Mouse (Mus musculus) intestine, embryonic 14.5 days (tissue): Measurements from ENCODE around the gene Matn3. TPM values are rescaled to one million over a fixed set of nuclear protein-coding genes. Genes with fewer than 3 reads are reported as not detected.
A peak's percentile ranks its signal among the peaks of the same experiment; 100 is the strongest.

Experiments
- ATAC-seq: fragments of 200-750 bp; cut with Nextera tagmentation; replicated peaks from 2 replicates; pipeline ENCODE4 v1.8.0; 2017; ENCODE audit warnings: low read depth, moderate number of reproducible peaks, moderate TSS enrichment, moderate library complexity; ENCODE audit not compliant: low FRiP score, low TSS enrichment
- DNase-seq: peaks from one replicate; pipeline ENCODE4 v3.0.0-alpha.2; 2018; ENCODE audit warnings: low spot score
- H3K27ac ChIP-seq: fragments of 300-500 bp; sonication (generic); 2 replicates; pipeline ENCODE4 v1.5.1; 2014; ENCODE audit warnings: low read depth, mild to moderate bottlenecking, control low read depth
- H3K27me3 ChIP-seq: fragments of 300-500 bp; sonication (generic); replicated peaks from 2 replicates; pipeline ENCODE4 v1.6.1; 2014; ENCODE audit warnings: low read length, control low read depth; ENCODE audit not compliant: control insufficient read depth, insufficient read depth
- H3K36me3 ChIP-seq: fragments of 300-500 bp; sonication (generic); 2 replicates; pipeline ENCODE4 v1.6.1; 2014; ENCODE audit warnings: low read length, control low read depth; ENCODE audit not compliant: control insufficient read depth, insufficient read depth
- H3K4me1 ChIP-seq: fragments of 300-500 bp; sonication (generic); replicated peaks from 2 replicates; pipeline ENCODE4 v1.6.1; 2014; ENCODE audit warnings: low read length, control low read depth, mixed read lengths; ENCODE audit not compliant: control insufficient read depth, insufficient read depth
- H3K4me2 ChIP-seq: fragments of 300-500 bp; sonication (generic); 2 replicates; pipeline ENCODE4 v1.6.1; 2014; ENCODE audit warnings: low read length
- H3K4me3 ChIP-seq: fragments of 300-500 bp; sonication (generic); 2 replicates; pipeline ENCODE4 v1.5.1; 2014; ENCODE audit warnings: low read depth, low read length, control low read depth, mixed read lengths
- H3K9ac ChIP-seq: fragments of 300-500 bp; sonication (generic); 2 replicates; pipeline ENCODE4 v1.6.1; 2014; ENCODE audit warnings: mild to moderate bottlenecking, low read length
- H3K9me3 ChIP-seq: fragments of 300-500 bp; sonication (generic); 2 replicates; pipeline ENCODE4 v1.6.1; 2016; ENCODE audit warnings: low read length, control low read depth; ENCODE audit not compliant: control insufficient read depth
- WGBS: fragments of 180-500 bp; shearing (Covaris S2); extraction: QIAGEN DNeasy Blood & Tissue Kit; methylation state at CpG from one replicate; pipeline ENCODE4 v1.1.7; 2014; 5-methylcytosine and 5-hydroxymethylcytosine counted together
- polyA plus RNA-seq: library from polyadenylated mRNA; unstranded; fragments of >200 nt; fragmentation: Nextera tagmentation; extraction: Ambion mirVana; gene quantifications from 2 replicates; pipeline ENCODE4 v1.2.1, GENCODE M21; 2014

Gene Matn3
- polyA plus RNA-seq, 1 experiment from 2014 or later = 0.28 TPM

- Histone ChIP-seq H3K27ac (peak overlapping the region; percentile 69), H3K27me3 (no peaks in the 10 kb centered on the region), H3K4me1 (peaks cover 25% of the 10 kb centered on the region), H3K36me3 (no peaks in the 10 kb centered on the region), H3K9ac (no peak overlapping the region), H3K4me2 (no peak overlapping the region), H3K4me3 (no peak overlapping the region), H3K9me3 (no peaks in the 10 kb centered on the region)
- DNase-seq (no peak), ATAC-seq (no peak)
- 60% methylated on average over 9 of the region's 9 CpGs for WGBS
Observed at GRCm38 (mm10) chr12:8913701-8914340, 33.9 kb upstream of the Matn3 start.

GRCm38 (mm10) chr12:8916378-8916777 lies 31.4 kb upstream of the Matn3 start:
- 45% methylated on average over 5 of the region's 5 CpGs for WGBS
- Histone ChIP-seq H3K36me3 (no peaks in the 10 kb centered on the region), H3K9ac (no peak overlapping the region), H3K4me2 (no peak overlapping the region), H3K4me3 (no peak overlapping the region), H3K9me3 (no peaks in the 10 kb centered on the region), H3K27me3 (no peaks in the 10 kb centered on the region), H3K27ac (no peak overlapping the region; the same call in 1 of the 2 replicates), H3K4me1 (peaks cover 32% of the 10 kb centered on the region)
- DNase-seq = no peak
- ATAC-seq = no peak

- DNase-seq (no peak), ATAC-seq (no peak)
- Histone ChIP-seq H3K4me2 (no peak overlapping the region), H3K27me3 (no peaks in the 10 kb centered on the region), H3K9me3 (no peaks in the 10 kb centered on the region), H3K4me3 (no peak overlapping the region), H3K9ac (no peak overlapping the region), H3K27ac (no peak overlapping the region), H3K36me3 (no peaks in the 10 kb centered on the region; the same call in 1 of the 2 replicates), H3K4me1 (peaks cover 30% of the 10 kb centered on the region)
- WGBS = 97% methylated on average over 3 of the region's 3 CpGs
Observed at GRCm38 (mm10) chr12:8919231-8919630, 28.5 kb upstream of the Matn3 start.

GRCm38 (mm10) chr12:8920996-8921393 lies 26.7 kb upstream of the Matn3 start:
- Histone ChIP-seq H3K4me2 (peak overlapping the region; percentile 46), H3K27ac (peak overlapping the region; percentile 99), H3K4me3 (peak overlapping the region; percentile 90), H3K9ac (peak overlapping the region; percentile 94), H3K27me3 (no peaks in the 10 kb centered on the region), H3K9me3 (no peaks in the 10 kb centered on the region), H3K4me1 (peaks cover 36% of the 10 kb centered on the region), H3K36me3 (peaks cover 13% of the 10 kb centered on the region)
- 15% methylated on average over 1 of the region's 1 CpGs for WGBS
- DNase-seq (no peak), ATAC-seq (no peak)

GRCm38 (mm10) chr12:8921394-8922368 lies 26.0 kb upstream of the Matn3 start, which contains the start of gene Laptm4a:
TSS of gene Laptm4a (plus strand) at chr12:8921664.
- no peaks in the 10 kb centered on the region for H3K27me3 ChIP-seq
- peak within 1 kb of the TSS; percentile 90 for H3K4me3 ChIP-seq
- peak within 1 kb of the TSS; percentile 73 for H3K4me2 ChIP-seq

GRCm38 (mm10) chr12:8922369-8923124 lies 25.2 kb upstream of the Matn3 start:
- no peaks in the 10 kb centered on the region for H3K27me3 ChIP-seq
- no peak for DNase-seq
- no peak for ATAC-seq
- H3K9me3 ChIP-seq = no peaks in the 10 kb centered on the region
- H3K9ac ChIP-seq = peak overlapping the region; percentile 94
- H3K4me3 ChIP-seq = peak overlapping the region; percentile 90
- WGBS = 2% methylated on average over 30 of the region's 30 CpGs
- peaks cover 19% of the 10 kb centered on the region for H3K36me3 ChIP-seq
- H3K4me2 ChIP-seq = peak overlapping the region; percentile 73
- peaks cover 25% of the 10 kb centered on the region for H3K4me1 ChIP-seq
- H3K27ac ChIP-seq = peak overlapping the region; percentile 99

More at GRCm38 (mm10) chr12:8921394-8922368, 26.0 kb upstream of the Matn3 start, which contains the start of gene Laptm4a:
- H3K4me1 ChIP-seq = peaks cover 31% of the 10 kb centered on the region
- DNase-seq (peak; percentile 97), ATAC-seq (peak; percentile 99)
- peaks cover 15% of the 10 kb centered on the region for H3K36me3 ChIP-seq
- peak within 1 kb of the TSS; percentile 99 for H3K27ac ChIP-seq
- H3K9me3 ChIP-seq = no peaks in the 10 kb centered on the region
- under 1% methylated on average over 73 of the region's 73 CpGs for whole genome bisulfite sequencing
- H3K9ac ChIP-seq = peak within 1 kb of the TSS; percentile 94

GRCm38 (mm10) chr12:8923125-8923410 lies 24.7 kb upstream of the Matn3 start:
- WGBS = 19% methylated on average over 5 of the region's 5 CpGs
- no peak for ATAC-seq
- Histone ChIP-seq H3K27me3 (no peaks in the 10 kb centered on the region), H3K36me3 (peaks cover 21% of the 10 kb centered on the region), H3K4me3 (peak overlapping the region; percentile 90), H3K4me2 (peak overlapping the region; percentile 73), H3K27ac (0 out of 2 replicates have a peak overlapping the region, but pooled peaks have one; percentile 99), H3K9ac (peak overlapping the region; percentile 94), H3K9me3 (no peaks in the 10 kb centered on the region), H3K4me1 (peaks cover 25% of the 10 kb centered on the region)
- DNase-seq = no peak

GRCm38 (mm10) chr12:8923603-8924002 lies 24.1 kb upstream of the Matn3 start:
- H3K9ac ChIP-seq = peak overlapping the region; percentile 94
- no peak for ATAC-seq
- no peaks in the 10 kb centered on the region for H3K9me3 ChIP-seq
- DNase-seq = no peak
- peaks cover 21% of the 10 kb centered on the region for H3K36me3 ChIP-seq
- H3K4me3 ChIP-seq = peak overlapping the region; percentile 90
- H3K4me2 ChIP-seq = peak overlapping the region; percentile 73
- no peak overlapping the region for H3K27ac ChIP-seq
- no peaks in the 10 kb centered on the region for H3K27me3 ChIP-seq
- peaks cover 25% of the 10 kb centered on the region for H3K4me1 ChIP-seq
- WGBS = 42% methylated on average over 2 of the region's 2 CpGs
